Mouse (Mus musculus): Measurements from ENCODE around the gene Pgghg. TPM values are rescaled to one million over a fixed set of nuclear protein-coding genes. Genes with fewer than 3 reads are reported as not detected.

The Pgghg gene
- total and polyA plus RNA-seq, 3 experiments: 5.6 to 9.0 (median 7.5) TPM

DNA sequence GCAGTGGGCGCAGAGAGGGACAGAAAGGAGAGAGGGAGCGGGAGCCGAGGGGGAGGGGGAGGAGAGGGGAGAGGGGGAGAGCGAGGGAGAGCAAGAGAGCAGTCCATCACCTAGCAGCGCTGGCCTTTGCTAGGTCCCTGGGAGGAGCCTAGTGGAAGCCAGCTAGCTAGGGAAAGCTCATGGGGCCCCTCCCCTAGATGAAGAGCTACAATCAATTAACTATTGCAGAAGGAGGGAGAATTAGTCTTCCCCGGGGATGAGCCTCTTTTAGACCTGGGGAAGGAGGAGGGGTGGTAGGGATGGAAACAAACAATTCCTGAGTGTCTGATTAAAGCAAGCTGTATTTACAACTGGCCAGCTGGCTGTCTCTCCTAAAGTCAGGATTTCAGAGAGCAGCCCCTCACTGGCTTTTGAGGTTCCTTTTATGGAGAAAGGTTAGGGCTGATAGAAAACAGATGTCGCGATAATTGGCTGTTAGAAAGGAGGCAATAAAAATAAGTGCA lies 1.5 kb upstream of the Pgghg start:
- DNase-seq (ENCODE audit: low spot score) (no peak), ATAC-seq (ENCODE audit: extremely low read depth, insufficient number of reproducible peaks, low FRiP score, poor library complexity, severe bottlenecking) (no peak)
- Histone ChIP-seq H3K27me3 (ENCODE audit: insufficient read depth, low read length) (peaks cover 20% of the 10 kb centered on the region), H3K36me3 (replicated peaks) (peaks cover 23% of the 10 kb centered on the region), H3K9me3 (replicated peaks) (no peaks in the 10 kb centered on the region), H3K4me1 (ENCODE audit: insufficient read depth, low read depth, low read length) (peaks cover 52% of the 10 kb centered on the region), H3K4me3 (ENCODE audit: low read depth, low read length) (no peak overlapping the region; the same call in 1 of the 2 replicates)
- TF ChIP-seq CTCF (IDR thresholded peaks at IDR 0.05; ENCODE audit: low read depth, low read length) (no peak), POLR2AphosphoS5 (IDR thresholded peaks at IDR 0.05; ENCODE audit: insufficient replicate concordance, low read depth, low read length) (no peak)

DNA sequence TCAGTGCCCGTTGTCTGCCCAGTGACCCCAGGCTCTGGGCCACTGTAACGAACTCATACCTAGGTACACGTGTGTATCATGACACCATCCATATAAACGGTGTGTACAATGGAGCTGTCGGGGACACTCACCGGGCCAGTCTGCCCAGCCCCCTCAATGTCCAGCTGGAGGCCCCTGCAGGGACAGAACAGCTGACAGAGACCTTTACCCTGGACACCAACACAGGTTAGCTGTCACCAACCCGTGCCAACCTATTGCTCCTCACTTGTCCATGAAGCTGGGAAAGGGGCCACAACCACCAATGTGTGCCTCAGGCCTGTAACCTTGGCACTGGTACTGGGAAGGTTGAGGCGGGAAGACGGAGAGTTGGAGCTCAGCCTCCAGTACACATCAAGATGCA lies 1.1 kb downstream of the Pgghg start:
- TF ChIP-seq GATA2 (IDR thresholded peaks at IDR 0.05; ENCODE audit: borderline replicate concordance, low read depth, low read length): no peak
- Histone ChIP-seq H3K4me3 (ENCODE audit: low read depth, low read length) (peak overlapping the region; percentile 72), H3K9me3 (replicated peaks) (no peaks in the 10 kb centered on the region), H3K4me1 (ENCODE audit: insufficient read depth, low read depth, low read length) (peaks cover 60% of the 10 kb centered on the region), H3K36me3 (replicated peaks) (peaks cover 50% of the 10 kb centered on the region), H3K27me3 (ENCODE audit: insufficient read depth, low read length) (peaks cover 6% of the 10 kb centered on the region)
- DNase-seq (ENCODE audit: low spot score) (no peak), ATAC-seq (ENCODE audit: extremely low read depth, insufficient number of reproducible peaks, low FRiP score, poor library complexity, severe bottlenecking) (no peak)

DNA sequence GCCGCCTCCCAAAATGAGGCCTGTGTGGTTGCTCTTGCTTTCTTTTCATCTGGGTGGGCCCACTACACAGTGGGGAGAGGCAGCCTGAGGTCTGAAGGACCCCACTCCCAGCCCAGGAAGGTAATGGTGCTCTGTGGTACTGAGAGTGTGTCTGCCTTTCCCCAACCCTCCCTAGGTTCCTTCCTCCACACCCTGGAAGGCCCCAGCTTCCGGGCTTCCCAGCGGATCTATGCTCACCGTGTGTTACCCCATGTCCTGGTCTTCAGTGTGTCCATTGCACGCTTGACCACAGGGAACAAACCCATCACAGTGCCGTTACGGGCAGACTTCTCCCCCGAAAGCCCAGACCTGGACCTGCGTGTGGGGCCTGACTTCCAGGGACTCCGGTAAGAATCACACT lies 1.6 kb downstream of the Pgghg start:
- H3K27me3 ChIP-seq (ENCODE audit: insufficient read depth, low read length): peaks cover 6% of the 10 kb centered on the region
- ATAC-seq (ENCODE audit: extremely low read depth, insufficient number of reproducible peaks, low FRiP score, poor library complexity, severe bottlenecking): no peak
- no peak for DNase-seq (ENCODE audit: low spot score)
- TF ChIP-seq POLR2AphosphoS5 (IDR thresholded peaks at IDR 0.05; ENCODE audit: insufficient replicate concordance, low read depth, low read length) (no peak), GATA1 (IDR thresholded peaks at IDR 0.05; ENCODE audit: borderline replicate concordance, low read length) (no peak), GATA2 (IDR thresholded peaks at IDR 0.05; ENCODE audit: borderline replicate concordance, low read depth, low read length) (no peak), TAL1 (conservative IDR thresholded peaks at IDR 0.05; ENCODE audit: low read depth, low read length) (no peak), CTCF (IDR thresholded peaks at IDR 0.05; ENCODE audit: low read depth, low read length) (no peak)
- H3K4me1 ChIP-seq (ENCODE audit: insufficient read depth, low read depth, low read length): peaks cover 64% of the 10 kb centered on the region
- H3K4me3 ChIP-seq (ENCODE audit: low read depth, low read length): no peak overlapping the region
- H3K9me3 ChIP-seq (replicated peaks): no peaks in the 10 kb centered on the region
- H3K36me3 ChIP-seq (replicated peaks): peaks cover 54% of the 10 kb centered on the region

DNA sequence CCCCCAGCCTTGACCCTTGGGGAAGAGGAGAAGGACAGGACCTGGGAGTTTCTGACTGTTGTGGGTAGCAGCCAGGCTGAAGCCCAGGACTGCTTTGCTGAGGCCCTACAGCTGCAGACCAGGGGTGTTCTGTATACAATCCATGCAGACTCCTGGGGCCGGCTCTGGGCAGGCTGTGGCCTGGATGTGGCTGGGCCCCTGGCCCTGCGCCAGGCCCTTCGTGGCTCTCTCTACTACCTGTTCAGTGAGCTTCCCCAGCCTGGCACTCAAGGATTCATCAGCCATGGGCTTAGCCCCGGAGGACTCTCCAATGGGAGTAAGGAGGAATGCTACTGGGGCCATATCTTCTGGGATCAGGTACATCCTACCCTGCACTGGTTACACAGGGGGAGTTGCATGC lies 2.2 kb downstream of the Pgghg start:
- peaks cover 60% of the 10 kb centered on the region for H3K36me3 ChIP-seq (replicated peaks)
- no peaks in the 10 kb centered on the region for H3K9me3 ChIP-seq (replicated peaks)
- H3K4me3 ChIP-seq (ENCODE audit: low read depth, low read length): no peak overlapping the region
- DNase-seq (ENCODE audit: low spot score) (no peak), ATAC-seq (ENCODE audit: extremely low read depth, insufficient number of reproducible peaks, low FRiP score, poor library complexity, severe bottlenecking) (no peak)
- peaks cover 66% of the 10 kb centered on the region for H3K4me1 ChIP-seq (ENCODE audit: insufficient read depth, low read depth, low read length)
- H3K27me3 ChIP-seq (ENCODE audit: insufficient read depth, low read length): peaks cover 2% of the 10 kb centered on the region; the same call in 1 of the 2 replicates
- no peak for TF ChIP-seq TAL1 (conservative IDR thresholded peaks at IDR 0.05; ENCODE audit: low read depth, low read length)
- no peak for TF ChIP-seq GATA2 (IDR thresholded peaks at IDR 0.05; ENCODE audit: borderline replicate concordance, low read depth, low read length)
- TF ChIP-seq POLR2AphosphoS5 (IDR thresholded peaks at IDR 0.05; ENCODE audit: insufficient replicate concordance, low read depth, low read length): no peak
- no peak for TF ChIP-seq CTCF (IDR thresholded peaks at IDR 0.05; ENCODE audit: low read depth, low read length)

DNA sequence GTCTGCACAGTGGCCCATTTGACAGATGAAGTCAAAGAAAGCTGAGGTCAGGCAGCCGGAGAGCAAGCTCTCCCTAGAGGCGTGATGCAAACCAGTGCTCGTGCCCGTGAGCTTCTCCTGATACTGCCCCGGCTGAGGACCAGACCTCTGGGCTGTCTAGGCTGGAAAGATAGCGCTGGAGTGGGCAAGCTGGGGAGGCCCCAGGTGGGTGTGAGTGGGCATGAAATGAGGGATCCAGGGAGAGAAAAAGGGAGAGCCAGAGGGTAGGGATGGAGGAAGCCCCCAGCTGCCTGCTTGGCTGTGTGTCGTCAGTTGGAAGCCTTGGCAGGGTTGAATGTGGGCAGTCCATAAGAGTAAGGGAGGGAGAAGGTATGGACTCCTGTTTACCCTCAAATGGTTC lies 3.0 kb downstream of the Pgghg start:
- peaks cover 64% of the 10 kb centered on the region for H3K4me1 ChIP-seq (ENCODE audit: insufficient read depth, low read depth, low read length)
- no peaks in the 10 kb centered on the region for H3K9me3 ChIP-seq (replicated peaks)
- H3K27me3 ChIP-seq (ENCODE audit: insufficient read depth, low read length): peaks cover 2% of the 10 kb centered on the region; the same call in 1 of the 2 replicates
- peaks cover 69% of the 10 kb centered on the region for H3K36me3 ChIP-seq (replicated peaks)
- ATAC-seq (ENCODE audit: extremely low read depth, insufficient number of reproducible peaks, low FRiP score, poor library complexity, severe bottlenecking) (no peak), DNase-seq (ENCODE audit: low spot score) (no peak)
- no peak overlapping the region for H3K4me3 ChIP-seq (ENCODE audit: low read depth, low read length)
- TF ChIP-seq CTCF (IDR thresholded peaks at IDR 0.05; ENCODE audit: low read depth, low read length) (no peak), POLR2AphosphoS5 (IDR thresholded peaks at IDR 0.05; ENCODE audit: insufficient replicate concordance, low read depth, low read length) (no peak), TAL1 (conservative IDR thresholded peaks at IDR 0.05; ENCODE audit: low read depth, low read length) (no peak), GATA1 (IDR thresholded peaks at IDR 0.05; ENCODE audit: borderline replicate concordance, low read length) (no peak), GATA2 (IDR thresholded peaks at IDR 0.05; ENCODE audit: borderline replicate concordance, low read depth, low read length) (no peak)

DNA sequence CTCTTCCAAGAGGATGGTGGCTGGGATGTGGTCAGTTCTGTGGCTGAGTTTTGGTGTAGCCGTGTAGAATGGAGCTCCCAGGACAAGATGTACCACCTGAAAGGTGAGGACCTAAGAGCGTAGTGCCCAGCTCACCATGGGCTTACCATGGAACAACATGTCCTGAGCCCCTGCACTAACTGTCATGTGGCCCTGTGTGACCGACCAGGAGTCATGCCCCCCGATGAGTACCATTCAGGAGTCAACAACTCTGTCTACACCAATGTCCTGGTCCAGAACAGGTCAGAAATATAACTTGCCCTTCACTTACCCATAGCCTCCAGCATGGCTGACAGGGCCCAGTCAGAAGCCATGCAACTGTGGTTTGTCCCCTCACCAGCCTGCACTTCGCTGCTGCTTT lies 4.1 kb downstream of the Pgghg start:
- peaks cover 79% of the 10 kb centered on the region for H3K36me3 ChIP-seq (replicated peaks)
- no peak overlapping the region for H3K4me3 ChIP-seq (ENCODE audit: low read depth, low read length)
- H3K4me1 ChIP-seq (ENCODE audit: insufficient read depth, low read depth, low read length): peaks cover 57% of the 10 kb centered on the region
- ATAC-seq (ENCODE audit: extremely low read depth, insufficient number of reproducible peaks, low FRiP score, poor library complexity, severe bottlenecking) (no peak), DNase-seq (ENCODE audit: low spot score) (no peak)
- no peaks in the 10 kb centered on the region for H3K9me3 ChIP-seq (replicated peaks)
- no peak for TF ChIP-seq POLR2AphosphoS5 (IDR thresholded peaks at IDR 0.05; ENCODE audit: insufficient replicate concordance, low read depth, low read length)
- no peak for TF ChIP-seq TAL1 (conservative IDR thresholded peaks at IDR 0.05; ENCODE audit: low read depth, low read length)
- TF ChIP-seq GATA1 (IDR thresholded peaks at IDR 0.05; ENCODE audit: borderline replicate concordance, low read length): no peak
- no peak for TF ChIP-seq CTCF (IDR thresholded peaks at IDR 0.05; ENCODE audit: low read depth, low read length)
- no peak for TF ChIP-seq GATA2 (IDR thresholded peaks at IDR 0.05; ENCODE audit: borderline replicate concordance, low read depth, low read length)
- peaks cover 2% of the 10 kb centered on the region; the same call in 1 of the 2 replicates for H3K27me3 ChIP-seq (ENCODE audit: insufficient read depth, low read length)

DNA sequence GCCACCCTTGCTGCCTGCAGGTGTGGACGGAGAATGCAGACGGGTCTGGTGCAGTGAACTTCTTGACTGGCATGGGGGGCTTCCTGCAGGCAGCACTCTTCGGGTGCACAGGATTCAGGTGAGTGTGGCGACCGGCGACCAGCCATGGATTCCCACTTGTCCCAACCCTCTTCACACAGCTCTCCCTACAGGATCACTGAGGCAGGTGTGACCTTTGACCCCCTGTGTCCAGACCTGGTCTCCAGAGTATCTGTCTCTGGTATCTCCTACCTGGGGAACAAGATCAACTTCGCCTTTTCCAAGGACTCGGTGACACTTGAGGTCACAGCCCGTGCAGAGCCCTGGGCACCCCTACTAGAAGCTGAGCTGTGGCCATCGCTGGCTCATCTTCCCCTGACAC lies 5.1 kb downstream of the Pgghg start:
- Histone ChIP-seq H3K4me3 (ENCODE audit: low read depth, low read length) (no peak overlapping the region), H3K4me1 (ENCODE audit: insufficient read depth, low read depth, low read length) (peaks cover 56% of the 10 kb centered on the region), H3K27me3 (ENCODE audit: insufficient read depth, low read length) (peaks cover 2% of the 10 kb centered on the region; the same call in 1 of the 2 replicates), H3K36me3 (replicated peaks) (peaks cover 89% of the 10 kb centered on the region), H3K9me3 (replicated peaks) (no peaks in the 10 kb centered on the region)
- DNase-seq (ENCODE audit: low spot score): no peak
- no peak for TF ChIP-seq TAL1 (conservative IDR thresholded peaks at IDR 0.05; ENCODE audit: low read depth, low read length)
- no peak for TF ChIP-seq CTCF (IDR thresholded peaks at IDR 0.05; ENCODE audit: low read depth, low read length)
- no peak for TF ChIP-seq POLR2AphosphoS5 (IDR thresholded peaks at IDR 0.05; ENCODE audit: insufficient replicate concordance, low read depth, low read length)
- TF ChIP-seq GATA2 (IDR thresholded peaks at IDR 0.05; ENCODE audit: borderline replicate concordance, low read depth, low read length): no peak
- no peak for TF ChIP-seq GATA1 (IDR thresholded peaks at IDR 0.05; ENCODE audit: borderline replicate concordance, low read length)
- no peak for ATAC-seq (ENCODE audit: extremely low read depth, insufficient number of reproducible peaks, low FRiP score, poor library complexity, severe bottlenecking)

Data from G1E (cell line).